Mouse (Mus musculus) midbrain, postnatal 0 days (tissue): ENCODE data around the gene Cdc14a. TPM values are rescaled to one million over a fixed set of nuclear protein-coding genes. Genes with fewer than 3 reads are reported as not detected.

Experiments used
- ATAC-seq: fragments of 200-750 bp; cut with Nextera tagmentation; 2 replicates; pipeline ENCODE4 v1.8.0; 2017; ENCODE audit warnings: moderate number of reproducible peaks, mild to moderate bottlenecking, moderate TSS enrichment, moderate library complexity; ENCODE audit not compliant: low FRiP score
- DNase-seq: peaks from one replicate; pipeline ENCODE4 v3.0.0-alpha.2; 2015; ENCODE audit warnings: low spot score
- H3K27ac ChIP-seq: fragments of 300-500 bp; sonication (generic); 2 replicates; pipeline ENCODE4 v1.5.1; 2014; ENCODE audit warnings: low read depth, mild to moderate bottlenecking, low read length, mixed read lengths
- H3K27me3 ChIP-seq: fragments of 300-500 bp; sonication (generic); 2 replicates; pipeline ENCODE4 v1.6.1; 2014; ENCODE audit warnings: low read length, control low read depth, mixed read lengths; ENCODE audit not compliant: insufficient read depth
- H3K36me3 ChIP-seq: fragments of 300-500 bp; sonication (generic); 2 replicates; pipeline ENCODE4 v1.6.1; 2014; ENCODE audit warnings: low read length, control low read depth, mixed read lengths; ENCODE audit not compliant: insufficient read depth
- H3K4me1 ChIP-seq: fragments of 300-500 bp; sonication (generic); 2 replicates; pipeline ENCODE4 v1.6.1; 2014; ENCODE audit warnings: mild to moderate bottlenecking, control low read depth, antibody characterized with exemption, low read length, mixed read lengths; ENCODE audit not compliant: insufficient read depth
- H3K4me2 ChIP-seq: fragments of 300-500 bp; sonication (generic); 2 replicates; pipeline ENCODE4 v1.6.1; 2014; ENCODE audit warnings: low read depth, mild to moderate bottlenecking, low read length, mixed read lengths; ENCODE audit not compliant: poor library complexity, severe bottlenecking
- H3K4me3 ChIP-seq: fragments of 300-500 bp; sonication (generic); 2 replicates; pipeline ENCODE4 v1.5.1; 2014; ENCODE audit warnings: low read depth, mild to moderate bottlenecking, low read length, moderate library complexity
- H3K9ac ChIP-seq: fragments of 300-500 bp; sonication (generic); replicated peaks from 2 replicates; pipeline ENCODE4 v1.6.1; 2014; ENCODE audit warnings: mild to moderate bottlenecking, low read length, moderate library complexity, mixed read lengths; ENCODE audit not compliant: poor library complexity, severe bottlenecking
- H3K9me3 ChIP-seq: fragments of 300-500 bp; sonication (generic); 2 replicates; pipeline ENCODE4 v1.6.1; 2016; ENCODE audit warnings: low read length, control low read depth
- CTCF ChIP-seq: IDR thresholded peaks from 2 replicates; pipeline ENCODE4 v1.5.1; 2016; ENCODE audit warnings: antibody characterized with exemption, mild to moderate bottlenecking
- WGBS: fragments of 180-500 bp; shearing (Covaris S2); extraction: QIAGEN DNeasy Blood & Tissue Kit; methylation state at CpG from one replicate; pipeline ENCODE4 v1.1.7; 2014; 5-methylcytosine and 5-hydroxymethylcytosine counted together
- polyA plus RNA-seq: library from polyadenylated mRNA; unstranded; fragments of >200 nt; fragmentation: Nextera tagmentation; extraction: Ambion mirVana; gene quantifications from 2 replicates; pipeline ENCODE4 v1.2.1, GENCODE M21; 2015
- total RNA-seq: library from RNA; depleted of rRNA; stranded (reverse); fragments of >200 nt; gene quantifications from 2 replicates; pipeline ENCODE4 v1.2.3, GENCODE M21; 2014

Cdc14a gene
- total and polyA plus RNA-seq, 2 experiments from 2014 or later, result 2.2 to 3.1 TPM

DNA sequence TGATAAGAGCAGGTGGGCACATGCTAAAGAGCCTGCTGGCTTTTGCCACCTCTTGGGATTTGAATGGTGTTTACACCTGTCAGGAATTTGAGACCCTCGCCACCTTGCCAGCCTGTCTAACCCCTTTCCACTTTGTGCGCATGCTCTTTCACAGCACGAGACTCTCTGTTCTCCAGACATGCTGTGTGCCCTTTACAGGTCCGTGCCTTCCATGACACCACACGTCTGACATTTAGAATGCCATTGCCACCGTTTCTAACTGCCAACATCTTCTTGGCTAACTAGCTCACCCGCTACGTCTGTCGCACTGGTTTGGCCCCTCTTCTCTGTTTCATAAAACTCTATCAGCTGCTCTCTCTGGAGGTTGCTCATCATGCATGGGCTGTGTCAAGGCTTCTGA is 20.5 kb upstream of the Cdc14a start:
- Histone ChIP-seq H3K36me3 (no peaks in the 10 kb centered on the region), H3K4me2 (no peak overlapping the region), H3K4me3 (no peak overlapping the region), H3K9me3 (no peaks in the 10 kb centered on the region), H3K27me3 (no peaks in the 10 kb centered on the region), H3K27ac (no peak overlapping the region), H3K9ac (no peak overlapping the region), H3K4me1 (no peaks in the 10 kb centered on the region)
- no peak for TF ChIP-seq CTCF
- WGBS, result 80% methylated on average over 9 of the region's 9 CpGs
- DNase-seq, result no peak
- ATAC-seq, result no peak

DNA sequence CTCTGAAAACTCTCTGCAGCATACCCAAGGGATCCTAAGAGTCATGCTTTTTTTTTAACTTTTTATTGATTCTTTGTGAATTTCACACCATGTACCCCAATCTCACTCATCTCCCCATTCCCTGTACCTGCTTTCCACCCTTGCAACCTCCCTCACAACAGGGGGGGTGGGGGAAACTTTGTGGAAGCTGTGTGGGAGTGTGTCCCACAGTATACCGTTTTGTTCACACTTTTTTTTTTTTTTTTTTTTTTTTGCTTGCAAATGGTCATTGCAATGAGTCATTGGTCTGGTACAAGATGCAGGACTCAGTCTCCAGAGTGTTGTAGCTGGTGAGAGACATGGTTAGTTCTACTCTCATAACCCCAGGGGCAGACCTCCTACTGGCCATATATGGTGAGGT is 19.0 kb upstream of the Cdc14a start:
- Histone ChIP-seq H3K27me3 (no peaks in the 10 kb centered on the region), H3K4me1 (no peaks in the 10 kb centered on the region), H3K9ac (no peak overlapping the region), H3K4me2 (no peak overlapping the region), H3K27ac (no peak overlapping the region), H3K36me3 (no peaks in the 10 kb centered on the region), H3K9me3 (no peaks in the 10 kb centered on the region), H3K4me3 (no peak overlapping the region)
- no peak for TF ChIP-seq CTCF
- WGBS, result 89% methylated on average over 1 of the region's 1 CpGs
- DNase-seq, result no peak
- ATAC-seq, result no peak

DNA sequence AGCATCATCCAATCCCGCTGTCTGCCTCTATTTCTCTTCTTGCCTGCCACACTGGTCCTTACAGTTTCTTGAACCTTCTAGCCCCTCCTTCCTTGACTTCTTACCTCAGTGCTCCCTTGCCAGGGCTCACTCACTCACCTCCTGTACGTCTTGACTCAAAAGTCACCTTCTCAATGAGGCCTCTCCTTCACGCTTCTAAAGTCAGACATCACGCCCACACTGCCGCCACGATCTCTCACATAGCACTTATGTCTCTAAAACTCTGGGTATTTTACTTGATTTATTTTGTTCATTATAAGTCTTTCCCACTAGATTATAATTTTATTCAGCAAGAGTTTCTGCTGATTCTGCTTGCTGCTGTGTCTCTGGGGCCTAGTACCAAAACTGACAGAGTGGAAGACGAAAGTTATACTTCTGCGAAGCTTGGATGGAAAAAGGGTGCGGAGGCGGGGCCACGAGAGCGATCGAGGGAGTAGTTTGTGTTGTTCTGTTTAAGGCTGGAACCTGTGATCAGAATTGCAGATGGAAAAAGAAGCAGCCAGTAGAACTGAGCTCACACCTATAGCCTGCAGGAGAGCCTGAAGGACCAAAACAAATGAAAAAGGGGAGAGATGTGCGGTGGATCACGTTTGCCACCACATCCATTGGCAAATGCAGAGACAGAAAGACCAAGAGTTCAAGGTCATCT is 17.8 kb upstream of the Cdc14a start:
- no peaks in the 10 kb centered on the region for H3K27me3 ChIP-seq
- no peak overlapping the region for H3K9ac ChIP-seq
- no peak overlapping the region for H3K27ac ChIP-seq
- DNase-seq (no peak), ATAC-seq (no peak)
- no peaks in the 10 kb centered on the region for H3K4me1 ChIP-seq
- no peak for TF ChIP-seq CTCF
- H3K9me3 ChIP-seq, result no peaks in the 10 kb centered on the region
- H3K36me3 ChIP-seq, result no peaks in the 10 kb centered on the region
- no peak overlapping the region for H3K4me2 ChIP-seq
- 90% methylated on average over 15 of the region's 15 CpGs for WGBS
- H3K4me3 ChIP-seq, result no peak overlapping the region

DNA sequence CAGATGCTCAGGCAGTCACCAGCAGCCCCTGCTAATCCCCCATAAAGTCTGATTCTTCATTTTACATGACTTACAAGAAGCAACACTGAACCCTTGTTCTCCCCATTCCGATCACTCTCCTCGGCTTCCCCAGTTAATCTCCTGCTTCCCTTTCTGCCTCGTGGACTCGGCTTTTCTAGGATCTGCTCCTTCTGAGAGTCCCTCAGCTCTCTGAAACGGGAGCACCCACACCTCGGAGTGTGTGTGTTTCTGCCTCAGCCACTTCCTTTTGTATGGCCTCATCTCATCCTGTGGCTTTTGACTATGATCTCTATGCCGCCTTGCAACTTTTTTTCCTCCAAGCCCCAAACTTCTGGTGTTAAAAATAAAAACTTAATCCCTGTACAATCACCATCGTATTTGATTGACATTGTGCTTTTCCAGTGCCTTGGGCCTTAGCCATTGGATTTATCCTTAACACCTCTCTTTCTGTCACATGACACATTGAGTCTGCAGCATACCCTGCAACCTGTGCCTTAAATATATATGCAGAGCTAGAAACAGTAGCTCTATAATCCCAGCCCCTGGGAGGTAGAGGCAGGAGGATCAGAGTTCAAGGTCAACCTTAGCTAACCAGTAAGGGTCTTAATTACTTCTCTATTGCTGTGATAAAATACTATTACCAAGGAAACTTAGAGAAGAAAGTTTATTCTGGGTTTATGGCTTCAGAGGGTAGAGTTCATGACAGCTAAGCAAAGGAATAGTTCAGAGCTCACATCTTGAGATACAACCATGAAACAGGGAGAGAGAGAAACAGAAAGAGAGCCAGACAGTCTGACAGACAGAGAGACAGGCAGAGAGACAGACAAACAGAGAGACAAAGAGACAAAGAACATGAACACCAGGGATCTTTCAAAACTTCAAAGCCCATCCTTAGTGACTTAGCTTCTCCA is 16.5 kb upstream of the Cdc14a start:
- H3K36me3 ChIP-seq, result no peaks in the 10 kb centered on the region
- H3K9me3 ChIP-seq, result no peaks in the 10 kb centered on the region
- no peak overlapping the region for H3K4me2 ChIP-seq
- H3K4me3 ChIP-seq, result no peak overlapping the region
- no peak overlapping the region for H3K9ac ChIP-seq
- 54% methylated on average over 8 of the region's 8 CpGs for WGBS
- H3K27me3 ChIP-seq, result no peaks in the 10 kb centered on the region
- no peak for ATAC-seq
- no peak for TF ChIP-seq CTCF
- no peaks in the 10 kb centered on the region for H3K4me1 ChIP-seq
- DNase-seq, result no peak
- H3K27ac ChIP-seq, result no peak overlapping the region

DNA sequence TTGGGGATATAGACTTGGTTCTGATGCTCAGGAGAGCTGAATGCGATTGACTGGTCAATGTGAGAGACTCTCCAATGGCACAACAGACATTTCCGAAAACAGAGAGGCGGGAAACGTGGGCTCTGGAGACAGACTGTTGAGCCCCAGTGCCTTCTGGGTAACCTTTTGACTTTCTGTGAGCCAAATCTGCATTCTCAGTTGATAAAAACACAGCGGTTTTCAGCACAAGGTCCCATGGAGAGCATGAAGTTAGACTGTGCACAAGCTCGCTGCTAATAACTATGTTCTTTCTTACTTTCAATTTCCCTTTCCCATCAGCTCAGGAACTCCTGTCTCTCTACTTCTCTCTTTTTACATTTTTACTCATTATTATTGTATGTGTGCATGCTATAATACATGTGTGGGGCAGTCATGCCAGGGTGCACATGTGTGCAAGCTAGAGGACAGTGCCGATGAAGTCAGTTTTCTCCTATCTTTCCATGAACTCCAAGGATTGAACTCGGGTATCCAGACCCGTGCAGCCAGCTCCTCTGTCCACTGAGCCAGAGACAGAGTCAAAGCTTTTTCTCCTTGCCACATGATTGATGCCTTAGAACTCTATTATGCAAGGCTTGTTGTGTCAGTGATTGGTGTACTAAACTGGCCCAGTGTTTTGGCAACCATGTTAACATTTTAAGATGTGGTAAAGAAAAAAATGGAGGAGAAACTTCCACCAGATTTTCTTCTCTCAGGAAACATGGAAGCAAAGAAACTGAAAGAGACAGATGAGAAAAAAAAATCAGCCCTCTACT is 13.2 kb upstream of the Cdc14a start:
- Histone ChIP-seq H3K36me3 (no peaks in the 10 kb centered on the region), H3K4me3 (no peak overlapping the region), H3K27me3 (no peaks in the 10 kb centered on the region), H3K9ac (no peak overlapping the region), H3K4me2 (no peak overlapping the region), H3K4me1 (no peaks in the 10 kb centered on the region), H3K27ac (no peak overlapping the region), H3K9me3 (no peaks in the 10 kb centered on the region)
- no peak for TF ChIP-seq CTCF
- 86% methylated on average over 9 of the region's 9 CpGs for WGBS
- ATAC-seq (no peak), DNase-seq (no peak)
